Mouse (Mus musculus) spleen, adult 2 months (tissue): ENCODE data around the gene Slc36a2. TPM values are rescaled to one million over a fixed set of nuclear protein-coding genes. Genes with fewer than 3 reads are reported as not detected.

ENCODE experiments used
- DNase-seq, 2 experiments: peaks; one replicate each; pipeline versions ENCODE4 v3.0.0 to v3.0.0-alpha.2; 2012 to 2021; ENCODE audit warnings: low spot score in 2 of 2, low read depth in 1 of 2
- H3K27ac ChIP-seq: fragments of 200-500 bp; 2 replicates; pipeline ENCODE4 v1.5.1; 2012; ENCODE audit warnings: low read length, inconsistent platforms; ENCODE audit not compliant: insufficient read depth
- H3K27me3 ChIP-seq: fragments of 200-500 bp; 2 replicates; pipeline ENCODE4 v1.6.1; 2012; ENCODE audit warnings: mild to moderate bottlenecking, moderate library complexity, low read length, inconsistent platforms; ENCODE audit not compliant: control insufficient read depth, insufficient read depth
- H3K36me3 ChIP-seq: fragments of 200-500 bp; 2 replicates; pipeline ENCODE4 v1.6.1; 2012; ENCODE audit warnings: mild to moderate bottlenecking, low read length, inconsistent platforms; ENCODE audit not compliant: control insufficient read depth, insufficient read depth
- H3K4me1 ChIP-seq: fragments of 200-500 bp; 2 replicates; pipeline ENCODE4 v1.6.1; 2011; ENCODE audit warnings: inconsistent platforms; ENCODE audit not compliant: control insufficient read depth, insufficient read depth, insufficient read length
- H3K4me3 ChIP-seq: fragments of 200-500 bp; 2 replicates; pipeline ENCODE4 v1.5.1; 2011; ENCODE audit warnings: mild to moderate bottlenecking, inconsistent platforms; ENCODE audit not compliant: insufficient read depth, insufficient read length; ENCODE audit errors: extremely low read depth
- CTCF ChIP-seq: fragments of 200-500 bp; IDR thresholded peaks from 2 replicates; pipeline ENCODE4 v1.5.1; 2011; ENCODE audit warnings: mild to moderate bottlenecking, inconsistent platforms; ENCODE audit not compliant: insufficient read depth, insufficient read length, insufficient replicate concordance; ENCODE audit errors: extremely low read depth
- POLR2A ChIP-seq: fragments of 200-500 bp; IDR thresholded peaks from 2 replicates; pipeline ENCODE4 v1.6.1; 2011; ENCODE audit warnings: low read depth, low read length, inconsistent platforms
- WGBS: fragments of 180-500 bp; shearing (Covaris S2); methylation state at CpG from one replicate; pipeline ENCODE4 v1.1.7; 2018; 5-methylcytosine and 5-hydroxymethylcytosine counted together
- polyA plus RNA-seq: library from polyadenylated mRNA; depleted of rRNA; stranded (reverse); fragments of >200 nt; gene quantifications from 2 replicates; pipeline ENCODE4 v1.2.3, GENCODE M21; 2012

Gene Slc36a2
- polyA plus RNA-seq, 1 experiment: 10.2 TPM

- 47% methylated on average over 6 of the region's 6 CpGs for WGBS
- no peaks in the 10 kb centered on the region; the same call in 1 of the 2 replicates for H3K36me3 ChIP-seq
- H3K27ac ChIP-seq: no peak overlapping the region
- TF ChIP-seq CTCF (no peak), POLR2A (no peak)
- no peak overlapping the region for H3K4me3 ChIP-seq
- H3K4me1 ChIP-seq: peaks cover 3% of the 10 kb centered on the region; the same call in 1 of the 2 replicates
- DNase-seq: no peak
- H3K27me3 ChIP-seq: no peaks in the 10 kb centered on the region
Measured at GRCm38 (mm10) chr11:55208001-55208690, 23.3 kb upstream of the Slc36a2 start.

DNA sequence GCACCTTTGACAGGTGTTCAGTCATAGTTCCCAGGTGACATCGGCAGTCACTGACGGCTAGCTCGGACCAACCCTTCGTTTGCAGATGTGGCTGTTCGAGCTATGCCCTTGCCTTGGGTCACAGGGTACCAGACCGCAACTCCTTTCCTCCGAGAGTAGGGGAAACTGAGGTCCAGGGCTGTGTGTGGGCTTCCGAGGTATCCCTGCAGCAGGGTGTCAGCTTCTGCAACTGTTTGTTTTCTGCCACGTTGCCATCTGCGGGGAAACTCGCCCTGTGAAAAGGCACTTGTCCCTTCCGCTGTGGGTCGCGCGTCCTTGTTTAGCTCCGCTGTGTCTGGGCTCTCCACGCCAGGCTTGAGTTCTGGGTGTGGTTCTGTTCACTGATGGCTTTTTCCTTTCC lies 19.7 kb upstream of the Slc36a2 start:
- TF ChIP-seq CTCF: no peak
- Histone ChIP-seq H3K27me3 (no peaks in the 10 kb centered on the region), H3K27ac (no peak overlapping the region), H3K4me1 (peaks cover 3% of the 10 kb centered on the region; the same call in 1 of the 2 replicates), H3K36me3 (no peaks in the 10 kb centered on the region), H3K4me3 (peak overlapping the region; percentile 78)
- DNase-seq: peak in 1 of 2 experiments; percentile 13
- 1% methylated on average over 17 of the region's 17 CpGs for WGBS

GRCm38 (mm10) chr11:55204159-55204596 lies 19.3 kb upstream of the Slc36a2 start, which contains the start of gene Slc36a1:
Slc36a1 (plus strand) TSS chr11:55204350.
- Histone ChIP-seq H3K27ac (no peak within 1 kb of the TSS; the same call in 1 of the 2 replicates), H3K4me1 (peaks cover 3% of the 10 kb centered on the region; the same call in 1 of the 2 replicates), H3K36me3 (no peaks in the 10 kb centered on the region), H3K27me3 (no peaks in the 10 kb centered on the region), H3K4me3 (peak within 1 kb of the TSS; percentile 78)
- under 1% methylated on average over 31 of the region's 31 CpGs for WGBS
- DNase-seq: peak; percentile 79 to 97
- TF ChIP-seq POLR2A: no peak
- peak; percentile 98 for TF ChIP-seq CTCF

- Histone ChIP-seq H3K27me3 (no peaks in the 10 kb centered on the region), H3K36me3 (no peaks in the 10 kb centered on the region), H3K4me3 (no peak overlapping the region), H3K4me1 (no peaks in the 10 kb centered on the region; the same call in 1 of the 2 replicates), H3K27ac (no peak overlapping the region)
- TF ChIP-seq POLR2A (no peak), CTCF (no peak)
- DNase-seq: no peak
- WGBS: 4% methylated on average over 8 of the region's 8 CpGs
Measured at GRCm38 (mm10) chr11:55197740-55198510, 13.0 kb upstream of the Slc36a2 start.

- 28% methylated on average over 6 of the region's 6 CpGs for WGBS
- H3K27me3 ChIP-seq: no peaks in the 10 kb centered on the region
- no peak overlapping the region for H3K27ac ChIP-seq
- H3K4me1 ChIP-seq: no peaks in the 10 kb centered on the region; the same call in 1 of the 2 replicates
- no peaks in the 10 kb centered on the region for H3K36me3 ChIP-seq
- no peak for DNase-seq
- H3K4me3 ChIP-seq: no peak overlapping the region
- TF ChIP-seq POLR2A (no peak), CTCF (no peak)
Measured at GRCm38 (mm10) chr11:55197086-55197485, 12.2 kb upstream of the Slc36a2 start.

- DNase-seq: no peak
- no peaks in the 10 kb centered on the region for H3K36me3 ChIP-seq
- TF ChIP-seq POLR2A (no peak), CTCF (no peak)
- H3K4me3 ChIP-seq: no peak overlapping the region
- no peak overlapping the region for H3K27ac ChIP-seq
- WGBS: 84% methylated on average over 3 of the region's 3 CpGs
- H3K27me3 ChIP-seq: no peaks in the 10 kb centered on the region
- H3K4me1 ChIP-seq: no peaks in the 10 kb centered on the region
Measured at GRCm38 (mm10) chr11:55190216-55190615, 5.3 kb upstream of the Slc36a2 start.
